Mouse (Mus musculus): ENCODE data around the gene Tmem171. TPM values are rescaled to one million over a fixed set of nuclear protein-coding genes. Genes with fewer than 3 reads are reported as not detected.

The Tmem171 gene
- polyA plus RNA-seq, 2 experiments = 0.12 TPM; not detected in 1

DNA sequence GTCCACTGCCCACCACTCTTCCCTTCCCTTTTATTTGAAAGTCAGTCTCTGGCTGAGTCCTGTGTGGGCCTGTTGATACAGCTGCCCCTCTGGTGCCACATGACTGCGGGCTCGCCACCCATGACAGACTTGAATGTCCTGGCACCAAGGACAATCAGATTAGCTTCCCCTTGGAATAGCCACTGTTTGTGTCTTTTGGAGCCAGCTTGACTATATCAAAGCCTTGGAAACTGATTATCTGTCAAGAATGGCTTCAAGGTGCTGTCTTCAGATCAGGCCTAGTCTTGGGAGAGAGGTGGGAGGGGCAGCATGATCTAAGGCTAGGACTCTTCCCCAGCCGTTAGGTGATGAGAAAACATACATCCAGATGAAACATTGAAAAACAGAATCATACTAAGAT, 2.1 kb upstream of the Tmem171 start:
- Histone ChIP-seq H3K27me3 (ENCODE audit: control insufficient read depth, insufficient read depth, low read length) (peaks cover 18% of the 10 kb centered on the region), H3K9ac (replicated peaks) (no peak overlapping the region), H3K4me3 (ENCODE audit: insufficient read depth in 1 of 2, low read depth in 2 of 2, low read length in 2 of 2) (no peak overlapping the region), H3K36me3 (replicated peaks; ENCODE audit: control insufficient read depth, insufficient read depth, low read depth) (no peaks in the 10 kb centered on the region), H3K4me1 (replicated peaks; ENCODE audit: control insufficient read depth in 2 of 2, insufficient read depth in 2 of 2, low read length in 1 of 2) (no peaks in the 10 kb centered on the region), H3K4me2 (ENCODE audit: low read depth) (no peak overlapping the region), H3K27ac (no peak overlapping the region), H3K9me3 (ENCODE audit: control insufficient read depth, low read length) (no peaks in the 10 kb centered on the region)
- ATAC-seq (ENCODE audit: insufficient read depth) = no peak
- WGBS (ENCODE audit: insufficient replicate concordance) = 70% methylated on average over 3 of the region's 3 CpGs
- no peak for TF ChIP-seq EP300 (IDR thresholded peaks at IDR 0.05; ENCODE audit: low read depth)
- TF ChIP-seq CTCF (IDR thresholded peaks at IDR 0.05; ENCODE audit: low read depth) = no peak
- no peak for DNase-seq (ENCODE audit: low read depth in 3 of 3, low spot score in 3 of 3)

GRCm38 (mm10) chr13:98695546-98695945, 912 bp upstream of the Tmem171 start:
- no peak overlapping the region for H3K4me3 ChIP-seq (ENCODE audit: insufficient read depth in 1 of 2, low read depth in 2 of 2, low read length in 2 of 2)
- no peaks in the 10 kb centered on the region for H3K9me3 ChIP-seq (ENCODE audit: control insufficient read depth, low read length)
- H3K27ac ChIP-seq = no peak overlapping the region
- DNase-seq (ENCODE audit: low read depth in 3 of 3, low spot score in 3 of 3) (peak in 1 of 3 experiments; percentile 15), ATAC-seq (ENCODE audit: insufficient read depth) (peak; percentile 33; the same call in 1 of the 2 replicates)
- WGBS (ENCODE audit: insufficient replicate concordance) = 41% methylated on average over 2 of the region's 2 CpGs
- H3K27me3 ChIP-seq (ENCODE audit: control insufficient read depth, insufficient read depth, low read length) = peaks cover 18% of the 10 kb centered on the region
- H3K4me2 ChIP-seq (ENCODE audit: low read depth) = peak overlapping the region; percentile 40; the same call in 1 of the 2 replicates
- no peaks in the 10 kb centered on the region for H3K4me1 ChIP-seq (replicated peaks; ENCODE audit: control insufficient read depth in 2 of 2, insufficient read depth in 2 of 2, low read length in 1 of 2)
- TF ChIP-seq CTCF (IDR thresholded peaks at IDR 0.05; ENCODE audit: low read depth) (no peak), EP300 (IDR thresholded peaks at IDR 0.05; ENCODE audit: low read depth) (no peak)
- H3K9ac ChIP-seq (replicated peaks) = no peak overlapping the region
- H3K36me3 ChIP-seq (replicated peaks; ENCODE audit: control insufficient read depth, insufficient read depth, low read depth) = no peaks in the 10 kb centered on the region

DNA sequence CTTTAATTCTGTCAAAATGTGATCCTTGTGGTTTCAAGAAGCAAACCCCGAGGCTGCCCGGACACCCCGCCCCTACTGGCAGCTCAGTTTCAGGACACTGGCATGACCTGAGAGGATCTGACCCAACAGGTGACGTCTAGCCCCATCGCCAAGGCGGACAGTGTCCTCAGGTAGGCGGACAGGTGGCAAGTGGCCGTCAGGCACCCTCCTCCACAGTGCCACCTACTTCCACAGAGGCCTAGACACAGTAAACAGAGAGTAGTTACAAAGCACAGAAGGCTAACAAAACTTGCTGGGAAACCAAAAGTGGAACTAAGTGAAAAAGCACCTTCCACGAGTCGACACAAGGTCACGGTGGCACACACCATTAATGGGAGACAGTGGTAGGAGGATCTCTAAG, 1.3 kb downstream of the Tmem171 start:
- H3K4me1 ChIP-seq (replicated peaks; ENCODE audit: control insufficient read depth in 2 of 2, insufficient read depth in 2 of 2, low read length in 1 of 2) = no peaks in the 10 kb centered on the region
- no peak for DNase-seq (ENCODE audit: low read depth in 3 of 3, low spot score in 3 of 3)
- no peak overlapping the region for H3K9ac ChIP-seq (replicated peaks)
- H3K4me3 ChIP-seq (ENCODE audit: insufficient read depth in 1 of 2, low read depth in 2 of 2, low read length in 2 of 2) = no peak overlapping the region
- H3K27ac ChIP-seq = no peak overlapping the region
- H3K27me3 ChIP-seq (ENCODE audit: control insufficient read depth, insufficient read depth, low read length) = peaks cover 18% of the 10 kb centered on the region
- WGBS (ENCODE audit: insufficient replicate concordance) = 61% methylated on average over 11 of the region's 11 CpGs
- no peak for TF ChIP-seq EP300 (IDR thresholded peaks at IDR 0.05; ENCODE audit: low read depth)
- no peak for TF ChIP-seq CTCF (IDR thresholded peaks at IDR 0.05; ENCODE audit: low read depth)
- H3K36me3 ChIP-seq (replicated peaks; ENCODE audit: control insufficient read depth, insufficient read depth, low read depth) = no peaks in the 10 kb centered on the region
- H3K4me2 ChIP-seq (ENCODE audit: low read depth) = no peak overlapping the region
- H3K9me3 ChIP-seq (ENCODE audit: control insufficient read depth, low read length) = no peaks in the 10 kb centered on the region
- no peak for ATAC-seq (ENCODE audit: insufficient read depth)

DNA sequence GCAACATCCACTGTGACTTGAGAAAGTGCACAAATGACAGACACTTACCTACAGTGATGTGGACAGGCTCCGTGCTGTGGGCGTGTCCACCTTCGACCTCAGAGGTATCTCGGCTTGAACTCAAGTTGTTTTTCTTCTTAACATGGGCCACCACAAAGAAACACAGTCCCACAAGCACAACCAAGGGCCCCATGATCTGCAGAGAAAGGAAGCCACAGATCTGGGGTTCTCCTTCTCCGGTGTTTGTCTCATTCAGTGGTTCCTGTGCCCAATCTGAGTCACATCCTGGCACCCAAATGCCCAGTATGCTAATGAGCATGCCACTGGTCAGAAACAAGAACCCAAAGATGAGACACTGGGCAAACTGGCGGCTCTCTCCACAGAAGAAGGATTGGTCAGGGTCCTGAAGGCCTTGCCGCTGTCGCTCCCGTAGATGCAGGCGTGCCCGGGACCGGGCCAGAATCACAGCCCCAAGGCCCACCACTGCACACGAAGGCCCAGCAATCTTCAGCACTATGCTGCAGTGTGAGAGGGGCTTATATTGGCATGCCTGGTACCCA, 2.6 kb downstream of the Tmem171 start:
- 72% methylated on average over 13 of the region's 13 CpGs for WGBS (ENCODE audit: insufficient replicate concordance)
- H3K27ac ChIP-seq = no peak overlapping the region
- peaks cover 18% of the 10 kb centered on the region for H3K27me3 ChIP-seq (ENCODE audit: control insufficient read depth, insufficient read depth, low read length)
- ATAC-seq (ENCODE audit: insufficient read depth) (no peak), DNase-seq (ENCODE audit: low read depth in 3 of 3, low spot score in 3 of 3) (no peak)
- H3K9me3 ChIP-seq (ENCODE audit: control insufficient read depth, low read length) = no peaks in the 10 kb centered on the region
- no peaks in the 10 kb centered on the region for H3K4me1 ChIP-seq (replicated peaks; ENCODE audit: control insufficient read depth in 2 of 2, insufficient read depth in 2 of 2, low read length in 1 of 2)
- H3K9ac ChIP-seq (replicated peaks) = no peak overlapping the region
- no peak overlapping the region for H3K4me3 ChIP-seq (ENCODE audit: insufficient read depth in 1 of 2, low read depth in 2 of 2, low read length in 2 of 2)
- TF ChIP-seq EP300 (IDR thresholded peaks at IDR 0.05; ENCODE audit: low read depth) = no peak
- no peak overlapping the region for H3K4me2 ChIP-seq (ENCODE audit: low read depth)
- H3K36me3 ChIP-seq (replicated peaks; ENCODE audit: control insufficient read depth, insufficient read depth, low read depth) = no peaks in the 10 kb centered on the region

GRCm38 (mm10) chr13:98690886-98691285, 3.7 kb downstream of the Tmem171 start:
- no peaks in the 10 kb centered on the region for H3K36me3 ChIP-seq (replicated peaks; ENCODE audit: control insufficient read depth, insufficient read depth, low read depth)

More at GRCm38 (mm10) chr13:98690886-98691285, 3.7 kb downstream of the Tmem171 start:
- ATAC-seq (ENCODE audit: insufficient read depth) (no peak), DNase-seq (ENCODE audit: low read depth in 3 of 3, low spot score in 3 of 3) (no peak)
- TF ChIP-seq CTCF (IDR thresholded peaks at IDR 0.05; ENCODE audit: low read depth) = no peak
- no peak for TF ChIP-seq EP300 (IDR thresholded peaks at IDR 0.05; ENCODE audit: low read depth)
- Histone ChIP-seq H3K9ac (replicated peaks) (no peak overlapping the region), H3K4me2 (ENCODE audit: low read depth) (no peak overlapping the region), H3K9me3 (ENCODE audit: control insufficient read depth, low read length) (no peaks in the 10 kb centered on the region), H3K27me3 (ENCODE audit: control insufficient read depth, insufficient read depth, low read length) (peaks cover 17% of the 10 kb centered on the region), H3K27ac (no peak overlapping the region), H3K4me1 (replicated peaks; ENCODE audit: control insufficient read depth in 2 of 2, insufficient read depth in 2 of 2, low read length in 1 of 2) (no peaks in the 10 kb centered on the region), H3K4me3 (ENCODE audit: insufficient read depth in 1 of 2, low read depth in 2 of 2, low read length in 2 of 2) (no peak overlapping the region)
- WGBS (ENCODE audit: insufficient replicate concordance) = 72% methylated on average over 11 of the region's 11 CpGs
